Mouse (Mus musculus): ENCODE results near the gene Snx17. TPM values are rescaled to one million over a fixed set of nuclear protein-coding genes. Genes with fewer than 3 reads are reported as not detected.

Gene Snx17
- polyA plus RNA-seq, 1 experiment from 2014 or later = 155 TPM

DNA sequence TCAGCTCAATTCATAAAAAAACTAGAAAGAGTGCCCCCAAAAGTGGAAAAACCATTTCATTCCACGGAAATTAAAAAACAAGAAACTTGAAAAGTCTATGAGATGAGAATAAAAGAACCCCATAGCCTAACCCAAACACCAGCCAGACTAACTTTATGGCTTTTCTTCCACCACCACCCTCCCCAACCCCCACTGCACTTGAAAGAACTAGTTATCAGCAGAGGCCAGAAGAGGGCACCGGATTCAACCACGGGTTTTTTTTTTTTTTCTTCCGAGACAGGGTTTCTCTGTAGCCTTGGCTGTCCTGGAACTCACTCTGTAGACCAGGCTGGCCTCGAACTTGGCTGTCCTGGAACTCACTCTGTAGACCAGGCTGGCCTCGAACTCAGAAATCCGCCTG, 25.3 kb downstream of the Snx17 start:
- Histone ChIP-seq H3K4me1 (peaks cover 16% of the 10 kb centered on the region), H3K27me3 (no peaks in the 10 kb centered on the region), H3K27ac (no peak overlapping the region), H3K4me3 (no peak overlapping the region), H3K4me2 (no peak overlapping the region), H3K36me3 (no peaks in the 10 kb centered on the region), H3K9me3 (no peaks in the 10 kb centered on the region), H3K9ac (no peak overlapping the region)
- ATAC-seq (ENCODE audit: insufficient number of reproducible peaks, insufficient read depth, low FRiP score, low TSS enrichment, low read depth) = no peak
- 76% methylated on average over 7 of the region's 7 CpGs for WGBS

DNA sequence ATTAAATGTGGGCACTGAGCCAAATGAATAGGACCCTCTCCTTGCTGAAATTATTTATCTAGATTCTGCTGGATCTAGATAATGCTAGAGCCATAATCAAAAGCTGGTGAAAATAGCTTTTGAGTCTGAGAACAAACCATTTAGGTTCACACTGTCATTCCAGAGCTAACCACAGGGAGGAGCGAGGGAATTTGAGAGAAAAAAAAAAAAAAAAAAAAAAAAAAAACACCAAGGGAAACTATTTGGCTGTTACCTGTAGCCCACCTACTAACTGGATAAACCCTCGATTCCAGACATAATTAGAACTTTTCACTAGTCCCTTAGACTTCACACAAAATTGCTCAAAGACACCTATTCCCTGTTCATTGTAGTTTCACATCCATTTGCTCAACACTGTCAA, 26.0 kb downstream of the Snx17 start:
- peak overlapping the region; percentile 81 for H3K4me2 ChIP-seq
- no peaks in the 10 kb centered on the region for H3K36me3 ChIP-seq
- no peaks in the 10 kb centered on the region for H3K27me3 ChIP-seq
- WGBS = 0% methylated on average over 2 of the region's 2 CpGs
- H3K27ac ChIP-seq = no peak overlapping the region
- H3K9ac ChIP-seq = 0 out of 2 replicates have a peak overlapping the region, but pooled peaks have one; percentile 21
- peaks cover 16% of the 10 kb centered on the region for H3K4me1 ChIP-seq
- H3K9me3 ChIP-seq = no peaks in the 10 kb centered on the region
- no peak for ATAC-seq (ENCODE audit: insufficient number of reproducible peaks, insufficient read depth, low FRiP score, low TSS enrichment, low read depth)
- peak overlapping the region; percentile 99 for H3K4me3 ChIP-seq

DNA sequence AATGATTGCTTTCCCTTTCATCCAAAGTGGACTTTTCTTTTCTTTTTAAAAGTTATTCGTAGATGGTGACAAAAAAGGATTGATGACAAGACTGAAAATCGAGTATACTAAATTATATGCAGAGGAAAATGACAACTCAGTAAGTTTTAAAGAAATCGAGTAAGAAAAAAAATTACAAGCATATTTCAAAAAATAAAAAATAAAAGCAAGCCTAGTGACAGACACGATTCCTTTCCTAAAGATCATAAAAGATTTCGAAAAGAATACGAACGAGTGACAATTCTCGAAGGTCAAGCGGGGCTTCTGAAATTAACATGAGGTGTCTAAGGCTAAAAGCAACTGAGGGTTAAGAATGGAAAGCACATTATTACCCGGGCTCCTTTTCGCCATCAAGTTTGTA, 26.4 kb downstream of the Snx17 start:
- under 1% methylated on average over 11 of the region's 11 CpGs for WGBS
- H3K4me1 ChIP-seq = peaks cover 16% of the 10 kb centered on the region

DNA sequence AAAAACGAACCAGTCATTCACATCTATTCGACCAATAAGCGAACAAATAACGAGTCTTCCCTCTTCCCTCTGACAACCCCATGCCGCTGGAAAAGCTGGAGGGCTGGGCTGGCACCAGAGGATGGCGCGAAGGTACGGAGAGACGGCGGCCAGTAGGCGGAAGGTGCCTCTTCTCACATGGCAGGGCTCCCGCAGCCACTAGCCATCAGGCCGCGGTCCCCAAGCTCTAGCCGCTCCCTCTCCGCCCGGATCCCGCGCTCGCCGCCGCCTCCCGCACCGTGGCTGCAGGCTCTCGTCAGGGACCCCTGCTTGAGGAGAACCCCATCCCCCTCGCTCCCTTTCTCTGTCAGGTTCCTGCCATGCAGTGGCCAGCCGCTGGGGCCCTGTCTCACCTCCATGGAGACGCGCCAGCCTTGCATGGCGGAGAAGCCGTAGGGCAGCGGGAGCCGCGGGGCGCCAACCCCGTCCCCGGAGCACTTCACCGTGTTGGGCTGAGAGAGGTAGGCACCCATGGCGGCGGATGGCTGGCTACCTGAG, 27.0 kb downstream of the Snx17 start:
- Histone ChIP-seq H3K4me3 (peak overlapping the region; percentile 99), H3K9me3 (no peaks in the 10 kb centered on the region), H3K36me3 (no peaks in the 10 kb centered on the region), H3K4me2 (peak overlapping the region; percentile 81), H3K4me1 (peaks cover 16% of the 10 kb centered on the region), H3K9ac (peak overlapping the region; percentile 93), H3K27me3 (no peaks in the 10 kb centered on the region), H3K27ac (peak overlapping the region; percentile 94)
- WGBS = 1% methylated on average over 40 of the region's 40 CpGs
- peak; percentile 34 for ATAC-seq (ENCODE audit: insufficient number of reproducible peaks, insufficient read depth, low FRiP score, low TSS enrichment, low read depth)

More for the DNA sequence above, 26.4 kb downstream of the Snx17 start:
- peak overlapping the region; percentile 94 for H3K27ac ChIP-seq
- H3K4me2 ChIP-seq = peak overlapping the region; percentile 81
- H3K36me3 ChIP-seq = no peaks in the 10 kb centered on the region
- no peaks in the 10 kb centered on the region for H3K27me3 ChIP-seq
- peak overlapping the region; percentile 93 for H3K9ac ChIP-seq
- peak overlapping the region; percentile 99 for H3K4me3 ChIP-seq
- no peak for ATAC-seq (ENCODE audit: insufficient number of reproducible peaks, insufficient read depth, low FRiP score, low TSS enrichment, low read depth)
- no peaks in the 10 kb centered on the region for H3K9me3 ChIP-seq

DNA sequence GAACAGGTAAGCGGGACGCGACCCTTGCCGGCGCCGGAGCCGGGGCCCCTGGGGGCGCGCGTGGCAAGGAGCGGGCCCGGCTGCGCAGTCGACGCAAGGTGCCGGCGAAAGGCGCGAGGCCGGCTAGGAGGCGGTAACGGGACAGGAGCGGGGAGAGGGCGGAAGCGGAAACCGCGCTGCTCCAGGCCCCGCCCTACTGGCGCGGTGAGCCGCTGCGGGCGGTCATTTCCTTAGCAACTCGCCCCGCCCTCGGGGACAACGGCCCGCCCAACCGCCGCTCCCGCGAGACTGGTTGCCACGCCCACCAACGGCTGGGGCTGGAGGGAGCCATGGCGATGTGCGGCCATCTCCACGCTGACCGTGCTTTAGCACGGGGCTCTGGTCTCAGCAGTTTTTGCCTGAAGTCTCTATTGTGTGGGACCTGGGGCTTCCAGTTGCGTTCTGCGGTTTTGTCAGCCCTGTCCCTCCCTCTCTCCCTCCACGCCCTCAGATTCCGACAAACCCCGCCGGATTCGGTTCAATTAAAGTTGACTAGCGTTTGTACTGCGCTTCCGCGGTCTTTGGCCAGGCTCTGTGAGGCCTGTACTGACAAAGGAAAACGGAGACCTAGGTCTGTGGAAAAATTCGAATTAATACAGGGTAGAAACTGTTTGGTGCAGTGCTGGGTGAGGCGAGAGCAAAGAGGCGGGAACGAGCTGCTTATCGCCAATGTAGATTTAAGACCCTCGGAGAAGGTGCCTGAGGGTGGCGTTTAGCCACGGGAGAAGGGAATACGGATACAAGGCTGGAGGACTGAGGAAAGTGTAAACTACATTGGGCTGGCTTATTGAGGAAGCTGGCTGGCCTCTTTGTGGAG, 27.6 kb downstream of the Snx17 start, which contains the start of gene Ppm1g:
Gene Ppm1g, minus strand, starts transcription at position 240 of the 856 bp plus-strand sequence.
- Histone ChIP-seq H3K36me3 (no peaks in the 10 kb centered on the region), H3K4me2 (peak within 1 kb of the TSS; percentile 81), H3K27ac (peak within 1 kb of the TSS; percentile 94), H3K27me3 (no peaks in the 10 kb centered on the region), H3K9ac (peak within 1 kb of the TSS; percentile 93), H3K4me1 (peaks cover 16% of the 10 kb centered on the region), H3K4me3 (peak within 1 kb of the TSS; percentile 99), H3K9me3 (no peaks in the 10 kb centered on the region)
- WGBS = under 1% methylated on average over 70 of the region's 70 CpGs
- ATAC-seq (ENCODE audit: insufficient number of reproducible peaks, insufficient read depth, low FRiP score, low TSS enrichment, low read depth) = peak; percentile 92

DNA sequence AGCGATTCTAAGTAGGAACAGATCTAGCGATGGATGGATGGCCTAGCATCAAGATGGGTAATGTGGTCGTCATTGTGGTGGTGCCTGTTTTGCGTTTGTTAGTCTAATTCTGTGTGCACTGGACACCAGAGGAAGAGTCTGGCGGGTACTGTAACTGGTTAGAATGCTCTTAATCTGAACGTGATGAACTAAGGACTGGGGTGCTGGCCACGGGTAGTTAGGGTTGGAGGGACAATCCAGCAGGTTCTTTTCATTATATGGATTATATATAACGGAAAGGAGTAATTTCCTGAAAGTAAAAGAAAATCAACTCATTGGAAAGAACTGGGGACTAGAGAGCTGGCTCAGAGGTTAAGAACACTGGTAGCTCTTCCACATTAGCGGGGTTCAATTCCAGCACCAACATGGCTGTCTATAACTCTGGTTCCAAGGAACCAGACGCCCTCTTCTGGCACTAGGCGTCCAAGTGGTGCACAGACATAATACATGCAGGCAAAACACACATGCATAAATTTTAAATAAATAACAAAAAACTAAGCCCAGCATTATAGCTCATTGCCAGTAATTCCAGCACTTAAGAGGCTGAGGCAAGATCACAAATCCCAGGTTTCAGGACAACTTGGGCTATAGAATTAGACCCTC, 28.4 kb downstream of the Snx17 start:
- H3K27me3 ChIP-seq = no peaks in the 10 kb centered on the region
- H3K4me1 ChIP-seq = peaks cover 16% of the 10 kb centered on the region
- H3K9me3 ChIP-seq = no peaks in the 10 kb centered on the region
- H3K27ac ChIP-seq = peak overlapping the region; percentile 94
- ATAC-seq (ENCODE audit: insufficient number of reproducible peaks, insufficient read depth, low FRiP score, low TSS enrichment, low read depth) = no peak
- peak overlapping the region; percentile 93 for H3K9ac ChIP-seq
- 9% methylated on average over 11 of the region's 11 CpGs for WGBS
- peak overlapping the region; percentile 81 for H3K4me2 ChIP-seq
- H3K36me3 ChIP-seq = no peaks in the 10 kb centered on the region
- peak overlapping the region; percentile 99 for H3K4me3 ChIP-seq

DNA sequence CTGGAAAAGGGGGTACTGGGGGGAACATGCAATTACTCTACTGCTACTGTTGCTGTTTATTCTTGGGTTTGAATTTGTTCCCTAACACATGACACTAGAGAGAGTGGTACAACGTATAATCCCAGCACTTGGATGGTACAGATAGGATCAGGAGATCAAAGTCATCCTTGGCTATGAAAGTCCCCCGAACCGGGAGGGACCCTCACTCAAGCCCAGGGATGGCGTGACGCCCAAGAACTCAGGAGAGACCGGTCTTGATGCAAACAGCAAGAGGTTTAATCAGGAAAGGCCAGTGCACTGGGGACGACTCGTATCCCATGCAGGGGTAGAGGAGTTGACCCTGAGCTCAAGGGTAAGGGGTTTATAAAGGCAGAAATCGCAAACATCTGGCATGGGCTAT, 29.7 kb downstream of the Snx17 start:
- peaks cover 16% of the 10 kb centered on the region for H3K4me1 ChIP-seq

DNA sequence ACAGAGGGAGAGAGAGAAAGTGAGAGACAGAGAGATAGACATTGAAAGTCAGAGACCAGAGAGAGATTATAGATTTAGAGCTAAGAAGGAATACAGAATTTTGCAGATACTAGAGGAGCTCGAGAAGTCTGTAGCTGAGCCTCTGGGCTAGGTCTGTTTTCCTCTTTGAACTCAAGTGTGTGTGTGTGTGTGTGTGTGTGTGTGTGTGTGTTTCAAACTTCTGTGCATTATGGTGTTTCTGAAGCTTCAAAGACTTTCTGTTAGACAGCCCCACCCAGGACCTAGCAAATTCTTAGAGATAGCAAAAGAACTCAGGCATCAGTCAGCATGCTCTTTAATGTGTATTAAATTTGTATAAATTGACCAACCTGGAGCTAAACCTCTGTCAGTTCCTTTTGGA, 33.6 kb downstream of the Snx17 start:
- no peaks in the 10 kb centered on the region for H3K9me3 ChIP-seq
- no peaks in the 10 kb centered on the region for H3K36me3 ChIP-seq
- H3K4me2 ChIP-seq = no peak overlapping the region
- no peaks in the 10 kb centered on the region for H3K27me3 ChIP-seq
- H3K4me3 ChIP-seq = no peak overlapping the region
- no peak overlapping the region for H3K27ac ChIP-seq
- ATAC-seq (ENCODE audit: insufficient number of reproducible peaks, insufficient read depth, low FRiP score, low TSS enrichment, low read depth) = no peak
- WGBS = 74% methylated on average over 1 of the region's 1 CpGs
- H3K9ac ChIP-seq = no peak overlapping the region
- peaks cover 5% of the 10 kb centered on the region; the same call in 1 of the 2 replicates for H3K4me1 ChIP-seq

More for the DNA sequence above, 29.7 kb downstream of the Snx17 start:
- no peak for ATAC-seq (ENCODE audit: insufficient number of reproducible peaks, insufficient read depth, low FRiP score, low TSS enrichment, low read depth)
- no peak overlapping the region for H3K27ac ChIP-seq
- H3K9ac ChIP-seq = no peak overlapping the region
- no peak overlapping the region for H3K4me3 ChIP-seq
- H3K9me3 ChIP-seq = no peaks in the 10 kb centered on the region
- no peaks in the 10 kb centered on the region for H3K36me3 ChIP-seq
- WGBS = 87% methylated on average over 9 of the region's 9 CpGs
- H3K4me2 ChIP-seq = no peak overlapping the region
- H3K27me3 ChIP-seq = no peaks in the 10 kb centered on the region

DNA sequence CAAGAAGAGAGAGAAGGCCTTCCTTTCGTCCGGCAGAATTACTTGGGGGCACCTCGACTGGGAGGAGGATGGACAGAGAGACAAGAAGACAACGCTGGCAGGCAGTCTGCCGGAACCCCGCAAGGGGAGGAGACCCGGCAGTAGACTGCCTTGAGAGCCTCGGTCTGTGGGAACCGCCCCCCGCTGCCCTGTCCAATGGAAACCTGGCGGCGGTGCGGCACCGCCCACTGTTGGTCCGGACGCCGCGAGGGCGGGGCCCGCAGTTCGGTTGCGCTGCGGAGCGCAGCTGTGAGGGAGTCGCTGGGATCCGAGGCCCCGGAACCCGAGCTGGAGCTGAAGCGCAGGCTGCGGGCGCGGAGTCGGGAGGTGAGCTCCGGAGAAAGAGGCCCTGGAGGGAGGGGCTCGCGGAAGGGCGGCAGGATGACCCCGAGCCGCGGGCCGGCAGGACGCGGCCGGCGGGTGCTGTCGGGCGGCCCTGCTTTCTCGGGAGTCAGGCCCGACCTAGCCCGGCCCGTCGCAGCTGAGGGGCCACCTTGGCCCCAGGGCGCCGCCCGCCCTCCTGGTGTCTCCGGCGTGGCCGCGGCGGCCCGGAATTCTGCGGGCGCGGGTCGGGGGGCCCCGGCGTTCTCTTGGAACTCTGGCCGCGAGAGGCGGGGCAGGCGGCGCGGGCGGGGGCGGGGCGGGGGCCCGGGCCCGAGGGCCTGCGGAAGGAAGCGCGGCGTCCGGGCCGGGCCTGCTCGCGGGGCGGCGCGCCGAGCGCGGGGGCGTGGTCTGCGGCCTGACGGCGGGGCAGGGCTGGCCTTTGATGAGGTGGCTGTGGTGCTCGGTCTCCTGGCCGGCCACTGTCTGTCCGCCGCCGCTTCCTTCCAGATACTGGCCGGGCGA, 47.9 kb downstream of the Snx17 start, which contains the start of the genes Nrbp1 and Gm9970:
Gene Nrbp1, plus strand, starts transcription at position 228 of the 885 bp plus-strand sequence.
Gene Gm9970, minus strand, starts transcription at position 596 of the 885 bp plus-strand sequence.
- H3K9ac ChIP-seq = peak within 1 kb of the TSS; percentile 96
- peaks cover 8% of the 10 kb centered on the region for H3K4me1 ChIP-seq
- H3K27ac ChIP-seq = peak within 1 kb of the TSS; percentile 99
- under 1% methylated on average over 103 of the region's 103 CpGs for WGBS
- peaks cover 23% of the 10 kb centered on the region for H3K36me3 ChIP-seq
- no peaks in the 10 kb centered on the region; the same call in 1 of the 2 replicates for H3K9me3 ChIP-seq
- H3K4me2 ChIP-seq = peak within 1 kb of the TSS; percentile 92
- no peaks in the 10 kb centered on the region for H3K27me3 ChIP-seq
- peak; percentile 99 for ATAC-seq (ENCODE audit: insufficient number of reproducible peaks, insufficient read depth, low FRiP score, low TSS enrichment, low read depth)
- peak within 1 kb of the TSS; percentile 93 for H3K4me3 ChIP-seq

DNA sequence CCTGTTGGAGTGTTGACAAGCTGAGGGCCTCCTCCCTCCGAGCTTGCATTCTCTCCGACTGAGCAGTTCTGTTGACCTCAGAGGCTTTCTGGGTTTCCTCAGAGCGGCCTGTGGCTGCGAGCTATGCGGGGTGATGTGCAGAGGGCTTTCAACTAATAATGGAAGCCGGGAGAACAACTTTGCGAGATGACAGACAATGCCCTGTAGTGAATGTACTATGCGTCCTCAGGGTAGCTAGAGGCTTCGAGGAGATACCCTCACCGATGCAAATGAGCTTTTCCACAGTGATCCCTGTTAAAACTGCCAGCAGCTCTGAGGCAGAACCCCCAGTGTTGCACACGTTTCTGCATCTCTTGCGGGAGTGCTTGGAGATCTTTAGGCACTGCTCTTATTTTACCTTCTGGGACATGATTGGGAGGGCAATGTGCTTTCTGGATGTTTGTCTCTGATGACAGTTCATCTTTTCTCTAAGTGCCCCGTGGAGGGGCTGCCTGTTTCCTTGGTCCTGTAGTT, 48.6 kb downstream of the Snx17 start:
- Histone ChIP-seq H3K9me3 (no peaks in the 10 kb centered on the region; the same call in 1 of the 2 replicates), H3K9ac (peak overlapping the region; percentile 96), H3K27me3 (no peaks in the 10 kb centered on the region), H3K4me1 (peaks cover 8% of the 10 kb centered on the region), H3K4me2 (peak overlapping the region; percentile 92), H3K27ac (peak overlapping the region; percentile 99), H3K4me3 (peak overlapping the region; percentile 93), H3K36me3 (peaks cover 30% of the 10 kb centered on the region)
- under 1% methylated on average over 13 of the region's 13 CpGs for WGBS
- ATAC-seq (ENCODE audit: insufficient number of reproducible peaks, insufficient read depth, low FRiP score, low TSS enrichment, low read depth) = no peak

Data from embryonic facial prominence, embryonic 13.5 days (tissue).